Mouse (Mus musculus) thymus, postnatal 10 days (tissue): Measurements from ENCODE around the gene Tmem104.
A peak's percentile ranks its signal among the peaks of the same experiment; 100 is the strongest.

Experiments
- DNase-seq, 2 experiments: peaks; one replicate each; pipeline ENCODE4 v3.0.0; 2021; ENCODE audit warnings: low spot score in 2 of 2

The Tmem104 gene

DNA sequence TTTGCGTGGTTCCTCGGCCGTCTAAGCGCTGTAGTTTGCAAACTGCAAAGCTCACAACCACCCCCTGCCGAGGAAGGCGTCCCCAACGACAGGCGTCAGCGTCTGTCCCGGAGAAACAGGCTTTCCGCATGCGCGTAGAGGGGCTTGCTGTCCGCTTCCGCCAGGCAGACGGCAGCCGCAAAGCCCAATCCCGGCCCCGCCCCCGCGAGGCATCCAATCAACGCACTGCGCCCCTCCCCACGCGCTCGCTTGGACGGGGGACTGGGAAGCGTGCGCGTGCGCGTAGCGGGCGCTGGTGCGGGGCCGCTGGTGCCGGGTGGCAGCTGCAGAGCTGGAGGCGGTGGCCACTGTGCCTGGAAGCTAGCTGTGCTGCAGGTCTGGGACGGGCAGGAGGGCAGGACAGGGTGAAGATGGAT, at the start of gene Tmem104:
TSS of gene Tmem104 (plus strand) at position 264 of the 416 bp plus-strand sequence.
- DNase-seq = peak; percentile 100

DNA sequence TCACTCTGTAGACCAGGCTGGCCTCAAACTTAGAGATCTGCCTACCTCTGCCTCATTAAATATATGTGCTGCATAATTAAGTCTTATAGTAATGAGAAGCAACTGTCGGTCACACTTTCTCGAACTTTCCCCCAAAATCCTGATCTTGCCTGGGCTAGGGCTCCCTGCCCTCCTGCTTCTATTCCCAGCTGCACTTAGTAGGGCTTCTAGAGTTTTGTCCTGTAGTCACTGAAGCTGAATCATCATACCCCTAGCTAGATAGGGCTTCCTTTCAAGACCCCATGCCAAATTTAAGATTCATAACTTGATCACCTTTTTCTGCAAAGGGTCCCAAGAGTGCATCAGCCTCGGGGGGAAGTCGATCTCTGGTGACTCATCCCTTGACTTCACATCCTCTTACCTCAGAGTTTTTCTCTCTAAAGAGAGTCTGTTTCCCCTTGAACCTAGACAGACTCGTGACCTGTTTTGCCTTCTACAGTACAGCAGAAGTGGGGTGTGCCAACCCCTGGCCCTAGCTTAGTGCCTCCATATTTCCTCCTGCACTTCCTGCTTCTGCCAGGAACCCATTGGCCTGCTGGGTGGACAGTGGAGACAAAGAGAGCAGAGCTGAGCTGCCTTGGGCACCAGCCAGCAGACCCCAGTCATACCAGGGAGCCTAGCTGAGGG, 48.6 kb upstream of the Tmem104 start:
- no peak for DNase-seq

DNA sequence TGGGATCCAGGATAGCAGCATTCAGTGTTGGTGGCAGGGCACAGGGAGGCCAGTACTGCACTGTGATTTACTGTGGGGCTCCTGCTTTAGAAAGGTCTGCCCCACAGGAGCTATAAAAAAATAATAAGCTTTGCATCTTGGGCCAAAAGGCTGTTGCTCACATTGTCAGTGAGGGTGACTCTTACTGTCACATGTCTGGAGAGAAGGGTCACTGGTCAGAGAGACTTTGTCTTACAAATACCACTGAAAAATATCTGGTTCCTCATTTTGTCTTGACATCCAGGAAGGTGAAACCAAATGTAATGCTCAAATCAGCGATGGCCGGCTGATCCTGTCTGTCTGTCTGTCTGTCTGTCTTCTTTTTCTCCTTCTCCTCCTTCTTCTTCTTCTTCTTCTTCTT, 45.3 kb upstream of the Tmem104 start:
- DNase-seq = no peak

DNA sequence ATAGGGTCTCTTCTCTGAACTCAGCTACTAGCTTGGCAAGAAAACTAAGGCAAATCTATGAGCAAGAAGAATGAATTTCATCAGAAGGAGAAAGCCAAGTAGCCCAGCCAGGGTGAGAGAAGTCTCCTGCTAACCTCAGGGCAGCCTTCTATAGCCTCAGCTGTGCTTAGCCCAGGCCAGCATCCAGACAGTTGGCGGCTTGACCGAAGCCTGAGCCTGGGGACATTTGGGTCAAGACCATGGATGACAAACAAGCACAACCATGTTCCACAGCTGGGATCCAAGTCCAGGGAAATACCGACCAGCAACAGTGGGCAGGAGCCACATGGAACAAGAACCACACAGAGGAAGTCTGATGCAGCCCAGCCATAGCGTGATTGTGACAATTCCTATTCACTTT, 39.5 kb upstream of the Tmem104 start:
- no peak for DNase-seq

DNA sequence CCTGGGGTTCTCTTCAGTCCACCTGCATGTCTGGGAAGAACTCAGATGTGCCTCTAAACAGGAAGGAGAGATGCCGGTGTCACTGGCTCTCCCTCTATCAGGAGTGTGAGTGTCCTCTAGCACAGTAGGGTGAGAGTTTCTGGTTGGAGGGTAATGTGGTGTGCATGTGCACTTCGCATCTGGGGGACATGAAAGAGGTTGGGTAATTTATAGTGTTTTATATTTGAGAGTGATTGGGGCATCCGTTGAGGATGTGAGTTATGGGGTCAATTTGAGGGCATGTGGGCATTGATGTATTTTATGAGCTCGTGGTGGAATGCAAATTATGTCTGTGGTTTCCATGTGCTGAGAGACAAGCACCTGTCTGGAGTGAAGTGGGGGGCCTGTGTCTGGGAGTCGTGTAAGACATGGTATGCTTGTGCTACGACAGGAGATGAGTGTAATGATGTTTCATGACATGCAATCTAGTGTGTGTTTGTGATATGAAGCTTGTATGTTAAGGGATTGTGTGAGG, 36.5 kb upstream of the Tmem104 start:
- no peak for DNase-seq

DNA sequence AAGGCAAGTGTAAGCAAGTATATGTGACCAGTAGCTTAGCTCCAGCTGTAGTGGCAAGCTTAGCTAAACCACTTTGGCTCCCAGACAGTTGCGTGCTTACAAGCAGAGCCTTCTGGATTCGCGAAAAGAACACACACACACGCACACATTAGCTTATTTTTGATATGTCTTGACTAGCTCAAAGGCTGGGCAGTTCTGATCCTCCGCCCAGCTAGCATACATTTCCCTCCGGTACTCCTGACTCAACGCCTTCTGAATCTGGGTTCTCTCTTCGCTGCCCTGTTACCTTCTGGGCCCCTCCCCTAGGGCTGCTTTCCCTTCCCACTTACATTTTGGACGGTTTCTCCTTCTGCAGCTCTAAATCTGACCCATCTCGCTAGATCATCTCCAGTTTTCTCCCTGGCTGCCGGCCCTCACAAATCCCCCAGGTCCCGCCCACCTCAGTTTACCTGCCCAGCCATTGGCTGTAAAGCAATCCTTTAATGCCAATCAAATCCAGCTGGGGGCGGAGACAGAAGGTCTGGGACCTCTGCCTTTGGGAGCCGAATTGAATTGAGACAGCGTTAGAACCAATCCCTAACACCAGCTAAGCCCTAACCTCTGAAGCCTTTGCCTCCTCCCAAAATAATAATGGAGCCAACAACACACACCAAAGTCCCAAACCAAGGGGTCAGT, 35.4 kb upstream of the Tmem104 start:
- DNase-seq = peak in 1 of 2 experiments; percentile 47

DNA sequence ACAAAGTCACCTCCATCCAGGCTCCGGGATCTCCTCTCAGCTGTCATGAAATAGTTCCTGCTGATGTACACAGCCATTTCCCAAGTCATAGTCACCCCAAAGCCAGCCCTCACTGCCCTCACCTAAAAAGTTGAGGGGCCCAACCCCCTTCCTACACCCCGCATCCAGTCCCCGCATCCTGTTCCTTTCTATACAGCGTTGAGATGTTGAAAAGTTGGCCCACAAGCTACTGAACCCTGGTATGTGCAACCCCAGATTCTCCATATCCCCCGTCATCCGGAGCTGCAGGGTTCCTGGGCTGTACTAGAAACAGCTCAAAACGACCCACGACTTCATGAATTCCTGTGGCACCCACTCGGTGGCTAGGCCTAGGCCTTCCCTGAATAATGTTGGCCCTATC, 34.2 kb upstream of the Tmem104 start:
- DNase-seq = no peak

DNA sequence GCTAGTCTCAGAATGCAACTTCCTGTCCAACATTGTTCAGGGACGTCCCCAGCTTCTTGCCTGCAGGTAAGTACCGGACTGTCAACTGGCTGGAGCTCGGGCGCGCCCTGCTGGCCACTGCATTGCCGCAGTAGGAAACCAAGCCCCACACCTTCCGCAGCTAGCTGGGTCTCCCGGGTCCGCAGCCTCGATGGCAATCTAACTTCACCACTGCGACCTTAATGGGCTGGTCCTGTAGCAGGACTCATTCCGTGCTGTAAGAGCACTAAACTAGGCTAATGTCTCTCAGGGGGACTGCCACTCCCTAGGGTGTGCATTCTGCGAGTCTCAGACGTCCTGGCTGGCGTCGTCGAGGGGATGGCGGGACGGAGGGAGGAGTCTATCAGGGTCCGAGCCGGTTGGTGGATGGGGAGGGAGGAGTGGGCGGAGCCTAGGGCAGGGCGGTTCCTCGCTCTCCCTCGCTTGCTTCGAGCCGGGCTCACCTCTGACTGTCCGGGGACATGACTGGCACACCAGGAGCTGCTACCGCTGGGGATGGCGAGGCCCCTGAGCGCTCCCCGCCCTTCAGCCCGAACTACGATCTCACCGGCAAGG, 33.5 kb upstream of the Tmem104 start:
- DNase-seq = peak; percentile 85 to 87

DNA sequence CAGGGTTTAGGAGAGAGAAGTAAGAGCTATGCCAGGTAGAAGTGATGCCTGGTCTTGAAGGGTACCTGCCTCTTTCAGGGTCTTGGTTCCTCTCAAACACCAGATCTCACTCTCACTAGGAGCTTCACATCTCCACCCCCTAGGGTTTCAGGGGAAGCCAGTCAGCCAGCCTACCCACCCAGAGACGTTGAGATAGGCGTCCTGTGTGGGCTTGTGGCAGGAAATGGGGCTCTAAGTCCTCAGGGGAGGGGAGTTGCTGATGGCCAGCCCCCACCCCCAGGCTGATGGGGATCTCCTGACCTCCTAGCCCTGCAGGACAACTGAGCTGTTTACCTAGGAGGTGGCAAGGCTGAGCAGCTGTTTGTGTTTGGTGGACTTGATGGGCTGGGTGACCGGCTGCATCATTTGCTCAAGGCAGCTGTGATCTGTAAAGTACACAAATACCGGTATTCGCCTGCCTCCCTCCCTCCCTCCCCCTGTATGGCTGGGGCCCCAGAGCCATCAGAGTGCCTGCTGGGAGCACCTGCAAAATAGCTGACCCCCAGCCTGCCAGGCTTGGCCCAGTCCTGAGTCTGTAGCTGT, 32.1 kb upstream of the Tmem104 start:
- DNase-seq = peak; percentile 59

DNA sequence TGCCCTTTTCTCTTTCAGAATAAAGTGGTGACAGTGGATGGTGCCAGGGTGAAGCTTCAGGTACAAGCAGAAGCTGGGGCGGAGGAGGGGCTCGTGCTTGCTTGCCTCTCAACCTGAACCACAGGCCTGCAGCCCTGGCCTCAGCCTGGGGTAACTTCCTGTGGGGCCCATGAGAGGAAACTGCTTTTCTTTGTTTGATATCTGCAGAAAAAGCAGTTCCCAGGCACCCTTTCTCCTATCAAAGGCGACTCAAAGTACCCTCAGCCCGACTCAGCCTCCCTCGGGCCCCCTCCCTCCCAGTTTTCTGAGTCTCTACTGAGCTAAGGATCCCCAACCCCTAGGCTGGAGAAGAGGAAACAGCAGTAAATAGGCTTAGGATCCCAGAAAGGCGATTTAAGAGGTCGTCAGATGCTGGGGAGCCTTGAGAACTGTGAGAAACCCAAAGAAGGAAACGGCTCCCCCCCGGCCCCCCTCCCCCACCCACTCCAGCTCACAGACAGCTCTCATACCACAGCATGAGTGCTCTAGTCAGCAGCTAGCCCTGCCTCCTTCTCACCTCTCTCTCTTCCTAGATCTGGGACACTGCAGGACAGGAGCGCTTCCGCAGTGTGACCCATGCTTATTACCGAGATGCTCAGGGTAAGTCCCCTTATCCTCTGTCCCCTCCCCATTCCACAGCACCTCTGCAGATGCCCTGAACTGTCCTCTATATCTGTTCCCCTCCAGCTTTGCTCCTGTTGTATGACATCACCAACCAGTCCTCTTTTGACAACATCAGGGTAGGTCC, 29.2 kb upstream of the Tmem104 start:
- peak; percentile 83 to 90 for DNase-seq

DNA sequence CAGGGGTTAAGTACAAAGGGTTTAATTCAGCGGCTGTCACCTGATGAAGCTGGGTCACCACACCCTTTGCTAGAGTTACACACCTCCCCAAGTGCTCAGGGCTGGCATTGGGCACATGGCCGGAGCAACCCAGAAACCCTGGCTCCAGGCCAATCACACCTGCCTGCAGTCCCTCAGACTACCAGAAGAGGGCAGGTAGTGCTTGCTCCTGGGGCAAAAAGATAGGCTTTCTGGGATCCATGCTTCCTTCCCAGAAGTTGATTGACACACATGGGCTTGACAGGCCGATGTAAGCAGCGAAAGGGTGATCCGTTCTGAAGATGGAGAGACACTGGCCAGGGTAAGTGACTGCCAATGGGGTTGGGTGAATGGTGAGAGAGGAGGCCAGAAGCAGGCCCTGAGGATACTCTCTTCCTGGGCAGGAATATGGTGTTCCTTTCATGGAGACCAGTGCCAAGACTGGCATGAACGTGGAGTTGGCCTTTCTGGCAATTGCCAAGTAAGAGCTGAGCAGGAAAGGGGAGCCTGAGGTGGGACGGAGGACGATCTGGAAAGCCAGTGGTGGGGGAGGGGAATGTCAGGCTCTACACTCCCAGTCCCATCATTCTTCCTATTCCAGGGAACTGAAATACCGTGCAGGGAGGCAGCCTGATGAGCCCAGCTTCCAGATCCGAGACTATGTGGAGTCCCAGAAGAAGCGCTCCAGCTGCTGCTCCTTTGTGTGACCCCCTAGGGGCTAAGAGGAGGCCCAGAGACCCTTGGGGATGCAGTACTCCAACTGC, 27.1 kb upstream of the Tmem104 start:
- peak; percentile 59 to 67 for DNase-seq

DNA sequence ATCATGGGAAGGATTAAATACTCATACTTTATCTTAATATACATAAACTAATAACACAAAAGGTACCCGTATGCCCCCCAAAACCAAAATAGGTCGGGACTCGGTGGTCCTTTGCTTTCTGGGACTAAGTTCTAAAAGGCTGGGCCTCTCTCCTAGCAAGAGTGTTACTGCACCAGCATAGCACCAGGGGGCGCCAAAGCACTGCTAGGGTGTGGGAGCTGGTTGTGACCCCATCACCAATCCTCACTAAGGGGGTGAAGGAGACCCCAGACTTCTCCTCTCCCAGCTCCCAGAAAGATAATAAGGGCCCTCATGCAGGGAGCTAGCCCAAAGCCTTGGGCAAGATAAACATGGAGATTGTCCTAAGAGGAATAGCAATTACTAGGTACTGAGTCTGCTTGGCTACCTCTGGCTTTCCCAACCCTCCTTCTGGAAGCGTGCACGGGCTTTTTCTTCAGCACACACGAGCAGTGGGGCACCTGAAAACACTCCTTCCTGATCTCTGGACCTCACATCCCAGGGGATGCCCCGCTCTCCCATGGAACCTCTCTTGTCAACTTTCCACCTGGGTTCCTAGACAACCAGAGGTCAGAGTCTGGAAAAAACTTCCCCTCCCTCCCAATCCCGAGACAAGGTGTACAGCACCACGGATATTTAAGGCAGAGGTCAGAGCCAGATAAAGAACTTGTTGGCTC, 26.3 kb upstream of the Tmem104 start:
- DNase-seq = peak; percentile 83 to 98

DNA sequence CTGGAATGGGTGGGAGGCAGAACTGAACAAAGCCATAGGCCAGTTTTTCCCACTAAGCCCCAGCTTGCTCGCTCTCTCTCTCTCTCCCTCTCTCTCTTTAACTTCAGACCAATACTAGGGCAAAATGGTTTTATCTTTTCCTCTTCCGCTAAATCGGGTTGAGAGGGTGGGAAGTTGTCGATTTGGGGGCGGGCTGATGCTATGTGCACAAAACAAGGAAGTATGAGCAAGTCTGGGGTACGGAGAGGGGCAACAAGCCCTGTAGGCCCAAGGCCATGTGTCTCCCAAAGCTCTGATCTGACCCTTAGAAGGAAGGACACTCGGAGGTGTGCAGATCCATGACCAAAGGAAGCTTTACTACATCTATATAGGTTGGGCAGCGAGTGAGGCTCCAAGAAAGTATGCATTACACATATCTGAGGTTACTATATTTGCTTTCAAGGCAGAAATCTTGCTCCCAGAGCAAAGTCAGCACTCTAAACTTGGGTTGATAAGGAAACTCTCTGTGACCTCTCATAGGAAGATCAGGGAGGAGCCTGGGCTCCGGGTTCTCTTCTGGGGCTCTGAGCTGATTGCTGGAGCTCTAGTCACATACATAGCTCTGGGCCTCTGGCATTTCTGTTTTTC, 25.6 kb upstream of the Tmem104 start:
- DNase-seq = peak; percentile 50 to 53

DNA sequence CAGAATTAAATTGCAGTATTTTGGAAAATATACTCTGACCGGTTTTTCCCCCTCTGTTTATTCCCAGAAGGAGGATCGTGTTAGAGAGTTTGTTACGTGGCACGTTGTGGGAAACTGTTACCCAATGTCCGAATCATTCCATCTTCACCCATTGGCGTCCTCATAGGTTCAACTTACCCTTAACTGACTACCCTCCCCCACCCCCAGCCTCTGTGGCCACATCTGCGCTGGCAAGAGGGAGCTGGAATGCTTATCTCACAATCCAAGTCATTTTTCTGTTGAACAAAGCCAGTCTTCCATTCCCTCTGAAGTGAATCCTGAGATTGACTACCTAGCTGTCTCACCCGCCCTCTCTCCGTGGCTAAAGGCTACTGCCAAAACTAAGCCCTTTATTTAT, 25.1 kb upstream of the Tmem104 start:
- no peak for DNase-seq

DNA sequence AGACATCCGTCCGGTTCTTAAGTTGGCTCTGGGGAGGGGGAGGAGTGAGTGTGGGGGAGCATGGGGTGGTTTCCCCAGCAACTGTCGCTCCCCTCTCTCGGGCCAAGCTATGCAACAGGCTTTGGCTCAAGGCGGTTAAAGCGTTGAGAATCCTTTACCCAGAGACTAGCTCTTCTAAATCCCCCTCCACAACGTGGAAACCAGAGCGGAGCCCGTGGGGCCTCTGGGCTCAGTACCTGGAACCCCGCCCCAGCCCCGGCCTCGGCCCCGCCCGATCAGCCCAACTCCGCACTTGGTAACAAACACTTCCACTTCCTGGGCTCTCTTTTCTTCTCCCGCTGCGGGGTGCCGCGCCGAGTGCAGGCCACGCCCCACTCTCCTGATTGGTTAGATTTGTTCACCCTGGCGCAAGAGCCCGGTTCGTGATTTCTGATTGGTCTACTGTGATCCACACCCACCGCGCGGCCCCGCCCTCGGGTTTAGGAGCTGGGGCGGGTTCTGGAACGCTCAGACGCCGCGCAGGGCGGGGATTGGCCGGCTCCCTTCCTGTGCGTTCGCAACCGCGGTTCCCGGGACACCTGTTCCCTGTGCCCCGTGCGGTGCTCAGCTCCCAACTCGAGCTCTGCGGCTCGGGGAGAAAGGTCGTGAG, 24.3 kb upstream of the Tmem104 start, which contains the start of gene Slc9a3r1:
TSS of gene Slc9a3r1 (plus strand) at position 510 of the 649 bp plus-strand sequence.
- DNase-seq = peak; percentile 99 to 100

DNA sequence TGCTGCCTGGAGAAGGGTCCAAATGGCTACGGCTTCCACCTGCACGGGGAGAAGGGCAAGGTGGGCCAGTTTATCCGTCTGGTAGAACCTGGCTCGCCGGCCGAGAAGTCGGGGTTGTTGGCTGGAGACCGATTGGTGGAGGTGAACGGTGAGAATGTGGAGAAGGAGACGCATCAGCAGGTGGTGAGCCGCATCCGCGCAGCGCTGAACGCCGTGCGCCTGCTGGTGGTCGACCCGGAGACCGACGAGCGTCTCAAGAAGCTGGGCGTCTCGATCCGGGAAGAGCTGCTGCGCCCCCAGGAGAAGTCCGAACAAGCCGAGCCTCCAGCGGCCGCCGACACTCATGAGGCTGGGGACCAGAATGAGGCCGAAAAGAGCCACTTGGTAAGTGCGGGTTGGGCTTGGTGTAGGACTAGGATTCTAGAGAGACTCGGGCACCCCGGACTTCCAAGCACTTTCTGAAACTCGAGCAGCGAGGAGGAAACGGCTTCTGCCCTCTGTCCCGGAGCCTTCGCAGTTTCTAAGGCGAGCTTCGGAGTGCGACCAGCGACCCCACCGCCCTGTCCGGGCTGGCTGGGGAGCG, 23.6 kb upstream of the Tmem104 start:
- peak; percentile 76 to 77 for DNase-seq

DNA sequence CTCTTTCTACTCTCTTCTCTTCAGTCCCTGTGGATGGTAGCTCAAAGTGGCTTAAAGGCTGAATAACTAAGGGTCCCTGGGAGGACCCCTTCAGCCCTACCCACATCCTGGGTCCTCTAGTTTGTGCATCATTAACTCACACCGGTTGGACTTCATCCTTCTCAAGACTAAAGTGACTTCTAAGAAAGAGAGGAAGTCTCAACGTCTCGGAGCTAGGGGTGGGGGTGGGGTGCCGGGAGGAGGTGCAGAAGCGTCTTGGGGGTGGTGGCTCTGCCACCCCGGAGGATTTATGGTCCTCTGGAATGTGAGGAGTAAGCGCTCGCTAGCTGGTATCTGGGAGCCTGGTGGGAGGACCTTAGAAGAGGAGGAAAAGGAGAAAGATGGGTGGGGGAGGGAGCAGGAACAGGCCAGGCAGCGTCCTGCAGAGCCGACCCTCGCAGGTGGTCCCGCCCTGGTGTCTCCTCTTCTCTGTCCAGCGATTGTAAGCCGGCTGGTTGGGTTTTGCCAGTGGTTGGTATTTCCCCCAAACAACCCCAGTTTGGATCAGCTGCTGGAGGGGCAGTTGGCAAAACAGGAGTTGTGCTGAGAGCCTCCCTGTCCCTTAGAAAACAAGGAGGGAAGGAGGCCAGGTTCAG, 22.8 kb upstream of the Tmem104 start:
- DNase-seq = no peak

DNA sequence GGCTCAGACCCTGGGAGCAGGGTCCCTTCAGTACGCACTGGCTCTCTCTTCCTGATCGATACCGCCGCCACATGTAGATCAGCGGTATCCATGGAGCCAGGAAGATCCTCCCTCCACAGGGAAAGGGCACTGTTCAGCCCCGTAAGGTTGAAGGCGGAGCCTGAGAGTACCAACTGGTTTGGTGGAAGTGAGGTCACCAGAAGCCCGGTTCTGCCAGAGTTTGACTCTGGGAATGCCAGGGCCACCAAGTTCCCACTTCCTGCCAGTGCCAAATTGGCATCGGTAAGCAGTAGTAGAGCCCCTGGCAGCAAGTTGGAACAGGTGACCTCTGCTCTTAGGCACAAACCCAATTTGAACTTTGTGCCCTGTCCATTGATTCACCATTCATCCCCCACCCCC, 22.3 kb upstream of the Tmem104 start:
- no peak for DNase-seq
